Mouse (Mus musculus): ENCODE results near the gene S1pr2.
"Not testable (repeated sequence)": the region's sequence is repeated elsewhere in the genome, so short reads cannot be mapped to it uniquely, and the experiment has no call there.

The S1pr2 gene

DNA sequence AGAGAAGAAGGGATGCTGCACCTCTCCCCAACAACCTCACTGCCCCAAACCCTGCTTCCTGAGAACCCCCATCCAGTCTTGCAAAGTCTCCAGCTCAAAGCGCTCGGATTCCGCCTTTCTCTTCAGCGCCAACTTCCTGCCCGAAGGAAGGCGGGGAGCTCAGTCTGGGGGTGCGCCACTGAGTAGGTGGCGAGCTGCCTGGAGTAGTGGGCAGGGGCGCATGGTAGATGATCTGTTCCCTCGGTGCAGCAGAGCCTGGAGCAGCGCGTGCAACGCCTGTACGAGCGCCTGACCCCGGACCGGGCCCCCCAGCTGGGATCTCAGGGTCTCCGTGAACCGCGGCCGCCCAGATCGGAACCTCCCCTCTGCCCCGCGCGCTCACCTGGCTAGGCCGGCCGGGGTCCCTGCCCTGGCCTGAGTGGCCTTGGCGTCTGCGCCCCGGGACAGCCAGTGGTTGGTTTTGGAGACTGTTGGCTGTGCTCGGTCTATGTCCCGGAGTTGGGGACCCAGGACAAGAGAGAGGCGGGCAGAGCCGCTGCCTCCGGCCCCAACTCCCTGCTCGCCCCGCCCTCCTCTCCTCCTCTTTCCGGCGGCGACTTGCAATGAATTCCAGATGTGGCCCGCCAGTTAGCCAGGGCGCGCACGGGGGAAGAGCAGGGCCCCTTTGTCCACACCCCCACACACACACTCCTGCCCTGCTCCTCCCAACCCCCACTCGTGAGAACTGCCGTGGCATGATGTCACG, at the start of gene S1pr2:
S1pr2 (minus strand) TSS at position 566 of the 745 bp plus-strand sequence.
- peak; percentile 37 to 49 for DNase-seq (ENCODE audit: low spot score in 2 of 2)

DNA sequence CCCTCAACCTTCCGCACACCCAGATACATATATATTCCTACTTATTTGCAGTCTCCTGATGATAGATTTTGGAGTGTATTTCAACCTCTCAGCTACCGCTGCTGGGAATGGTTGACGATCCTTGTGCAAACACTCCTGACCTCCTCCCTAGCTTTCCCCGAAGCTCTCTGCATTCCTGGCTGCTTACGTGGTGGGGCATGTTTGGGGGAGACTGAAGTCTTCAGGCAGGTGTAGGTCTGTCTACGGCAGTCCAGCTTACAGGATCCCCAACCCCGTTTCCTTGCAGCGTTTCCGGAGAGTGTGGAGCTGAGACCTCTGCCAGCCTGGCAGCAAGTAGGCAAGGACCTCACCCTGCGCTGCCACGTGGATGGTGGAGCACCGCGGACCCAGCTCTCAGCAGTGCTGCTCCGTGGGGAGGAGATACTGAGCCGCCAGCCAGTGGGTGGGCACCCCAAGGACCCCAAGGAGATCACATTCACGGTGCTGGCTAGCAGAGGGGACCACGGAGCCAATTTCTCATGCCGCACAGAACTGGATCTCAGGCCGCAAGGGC, 48.8 kb upstream of the S1pr2 start:
- no peak for DNase-seq (ENCODE audit: low spot score in 2 of 2)

DNA sequence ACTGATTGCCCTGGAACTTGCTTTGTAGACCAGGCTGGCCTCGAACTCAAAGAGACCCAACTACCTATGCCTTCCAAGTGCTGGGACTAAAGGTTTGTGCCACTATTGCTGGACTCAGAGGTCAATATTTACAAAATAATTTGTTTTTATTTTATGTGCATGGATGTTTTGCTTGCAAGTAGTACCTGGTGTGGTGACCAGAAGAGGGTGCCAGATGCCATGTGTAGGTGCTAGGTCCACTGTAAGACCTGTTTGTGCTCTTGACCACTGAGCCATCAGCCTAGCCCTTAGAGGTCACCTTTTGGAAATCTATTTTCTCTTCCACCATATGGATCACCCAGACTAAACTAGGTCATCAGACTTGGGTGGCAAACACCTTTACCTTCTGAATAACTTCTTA, 46.1 kb upstream of the S1pr2 start:
- DNase-seq (ENCODE audit: low spot score in 2 of 2) = no peak

DNA sequence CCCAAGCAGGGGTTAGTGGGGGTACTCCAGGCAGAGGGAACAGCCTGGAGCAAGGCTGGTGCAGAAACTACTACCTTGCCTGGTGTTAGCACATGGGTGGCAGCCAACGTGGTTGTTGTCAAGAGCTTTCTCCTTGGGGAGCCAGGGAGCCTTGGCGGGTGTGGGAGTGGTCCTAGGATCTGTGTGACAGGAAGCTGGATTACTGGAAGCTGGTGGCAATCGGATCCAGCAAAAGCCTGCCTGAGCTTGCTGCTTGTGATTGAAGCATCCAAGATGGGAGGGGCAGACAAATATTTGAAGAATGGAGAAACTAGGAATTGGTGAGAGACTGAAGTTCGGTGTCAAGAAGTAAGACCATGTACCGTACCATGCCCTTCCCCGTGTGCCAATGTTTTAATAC, 45.7 kb upstream of the S1pr2 start:
- no peak for DNase-seq (ENCODE audit: low spot score in 2 of 2)

DNA sequence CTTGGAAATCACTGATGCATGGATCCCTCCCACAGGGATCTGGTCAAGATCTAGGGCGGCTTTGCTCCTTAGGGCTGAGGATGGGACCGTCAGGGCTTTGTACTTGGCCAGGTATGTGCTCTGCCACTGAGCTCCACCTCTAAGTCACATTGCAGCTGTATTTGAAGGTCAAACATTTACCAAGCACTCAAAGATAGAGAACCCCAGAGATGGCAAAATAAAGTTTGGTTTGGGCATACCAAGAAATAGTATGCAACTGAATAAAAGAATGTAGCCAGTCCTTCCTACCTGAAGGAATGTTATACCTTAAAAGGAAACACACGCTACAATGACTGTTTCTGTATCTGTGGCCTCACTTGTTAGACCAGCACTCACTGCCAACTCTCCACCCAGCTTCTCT, 44.8 kb upstream of the S1pr2 start:
- DNase-seq (ENCODE audit: low spot score in 2 of 2) = no peak

DNA sequence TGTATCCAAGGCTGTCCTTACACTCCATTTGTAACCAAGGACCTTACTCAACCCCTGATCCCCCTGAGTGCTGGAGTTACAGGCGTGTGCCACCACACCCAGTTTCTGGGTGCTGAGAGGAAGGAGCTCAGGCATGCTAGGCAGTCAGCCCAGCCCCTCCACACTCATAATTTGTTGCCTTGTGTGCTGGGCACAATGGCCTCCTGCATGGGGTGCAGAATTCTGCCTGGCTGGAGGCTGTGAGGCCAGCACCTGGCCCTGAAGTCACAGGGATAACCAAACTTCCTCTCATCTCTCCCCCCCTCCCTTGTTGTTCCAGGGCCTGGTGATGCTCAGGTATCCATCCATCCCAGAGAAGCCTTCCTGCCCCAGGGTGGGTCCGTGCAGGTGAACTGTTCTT, 42.0 kb upstream of the S1pr2 start:
- no peak for DNase-seq (ENCODE audit: low spot score in 2 of 2)

DNA sequence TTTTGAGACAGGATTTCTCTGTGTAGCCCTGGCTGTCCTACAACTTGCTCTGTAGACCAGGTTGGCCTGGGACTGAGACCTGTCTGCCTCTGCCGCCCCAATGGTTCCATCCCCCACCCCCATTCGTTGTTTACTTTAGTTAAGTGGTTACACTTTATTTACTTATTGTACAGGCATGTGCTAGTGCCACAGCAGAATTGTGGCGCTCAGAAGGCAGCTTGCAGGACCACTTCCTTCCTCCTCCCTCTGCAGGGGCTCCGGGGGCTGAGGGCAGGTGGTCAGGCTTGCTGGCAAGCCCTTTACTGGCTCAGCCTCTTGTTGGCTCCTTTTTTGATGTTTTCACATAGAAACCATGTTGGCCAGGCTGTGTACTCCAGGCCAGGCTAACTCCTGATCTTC, 40.6 kb upstream of the S1pr2 start:
- DNase-seq (ENCODE audit: low spot score in 2 of 2) = no peak

DNA sequence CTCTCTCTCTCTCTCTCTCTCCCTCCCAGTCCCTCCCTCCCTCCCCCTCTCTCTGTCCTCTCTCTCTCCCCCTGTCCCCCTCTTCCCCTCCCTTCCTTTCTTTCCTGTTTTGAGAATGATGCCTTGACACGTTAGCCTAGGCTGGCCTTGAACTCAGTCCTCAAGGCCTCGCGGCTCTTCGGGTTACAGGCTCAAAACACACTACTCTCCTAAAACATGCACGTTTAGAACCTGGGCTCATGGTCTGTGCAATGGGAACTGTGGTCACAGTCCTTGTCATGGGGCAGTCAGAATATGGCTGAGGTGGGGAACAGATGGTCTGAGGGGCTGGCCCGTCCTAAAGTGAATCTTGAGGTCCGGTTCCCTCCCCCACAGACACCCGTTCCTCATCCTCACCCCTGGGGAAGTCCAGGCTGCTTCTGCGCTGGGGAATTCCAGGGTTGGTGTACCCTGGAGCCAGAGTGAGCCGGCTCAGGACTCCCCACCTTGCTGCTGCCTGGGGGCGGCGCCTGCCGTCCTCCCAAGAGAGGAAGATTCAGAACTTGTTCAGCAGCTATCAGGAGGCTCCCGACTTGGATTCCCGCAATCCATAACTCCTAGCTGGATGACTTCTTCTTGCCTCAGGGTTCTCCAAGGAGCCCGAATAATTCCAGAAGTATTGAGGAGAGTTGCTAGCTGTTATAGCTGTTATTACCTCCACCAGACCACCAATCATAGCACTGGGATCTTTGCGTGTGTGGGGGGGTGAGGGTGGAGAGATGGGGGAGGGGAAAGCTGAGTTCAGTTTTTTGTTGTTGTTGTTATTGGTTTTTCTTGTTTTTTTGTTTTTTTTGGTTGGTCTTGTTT, 40.0 kb upstream of the S1pr2 start:
- no peak for DNase-seq (ENCODE audit: low spot score in 2 of 2)

DNA sequence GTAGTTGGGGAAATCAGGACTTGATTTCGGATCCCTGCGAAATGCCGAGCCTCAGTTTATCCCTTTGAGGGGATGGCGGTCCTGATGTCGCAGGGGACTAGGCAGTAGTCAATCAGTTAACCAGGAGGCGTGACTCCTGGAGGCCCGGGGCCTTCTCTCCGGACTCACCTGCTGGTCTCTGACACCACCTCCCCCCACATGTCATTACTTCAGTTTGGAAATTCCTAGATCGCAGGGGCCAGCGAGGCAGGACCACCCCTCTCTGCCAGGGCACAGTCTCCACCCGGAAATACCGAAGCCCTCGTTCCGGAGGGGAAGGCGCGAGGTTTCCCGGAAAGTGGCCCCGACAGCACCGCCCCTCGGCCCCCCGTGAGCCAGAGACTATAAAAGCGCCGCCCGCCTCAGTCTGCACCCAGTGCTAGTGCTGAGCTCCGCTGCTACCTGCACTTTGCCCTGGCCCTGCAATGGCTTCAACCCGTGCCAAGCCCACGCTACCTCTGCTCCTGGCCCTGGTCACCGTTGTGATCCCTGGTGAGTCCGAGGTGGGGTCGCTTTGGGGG, 39.1 kb upstream of the S1pr2 start, which contains the start of gene Icam1:
Icam1 (plus strand) TSS at position 415 of the 560 bp plus-strand sequence.
- no peak for DNase-seq (ENCODE audit: low spot score in 2 of 2)

DNA sequence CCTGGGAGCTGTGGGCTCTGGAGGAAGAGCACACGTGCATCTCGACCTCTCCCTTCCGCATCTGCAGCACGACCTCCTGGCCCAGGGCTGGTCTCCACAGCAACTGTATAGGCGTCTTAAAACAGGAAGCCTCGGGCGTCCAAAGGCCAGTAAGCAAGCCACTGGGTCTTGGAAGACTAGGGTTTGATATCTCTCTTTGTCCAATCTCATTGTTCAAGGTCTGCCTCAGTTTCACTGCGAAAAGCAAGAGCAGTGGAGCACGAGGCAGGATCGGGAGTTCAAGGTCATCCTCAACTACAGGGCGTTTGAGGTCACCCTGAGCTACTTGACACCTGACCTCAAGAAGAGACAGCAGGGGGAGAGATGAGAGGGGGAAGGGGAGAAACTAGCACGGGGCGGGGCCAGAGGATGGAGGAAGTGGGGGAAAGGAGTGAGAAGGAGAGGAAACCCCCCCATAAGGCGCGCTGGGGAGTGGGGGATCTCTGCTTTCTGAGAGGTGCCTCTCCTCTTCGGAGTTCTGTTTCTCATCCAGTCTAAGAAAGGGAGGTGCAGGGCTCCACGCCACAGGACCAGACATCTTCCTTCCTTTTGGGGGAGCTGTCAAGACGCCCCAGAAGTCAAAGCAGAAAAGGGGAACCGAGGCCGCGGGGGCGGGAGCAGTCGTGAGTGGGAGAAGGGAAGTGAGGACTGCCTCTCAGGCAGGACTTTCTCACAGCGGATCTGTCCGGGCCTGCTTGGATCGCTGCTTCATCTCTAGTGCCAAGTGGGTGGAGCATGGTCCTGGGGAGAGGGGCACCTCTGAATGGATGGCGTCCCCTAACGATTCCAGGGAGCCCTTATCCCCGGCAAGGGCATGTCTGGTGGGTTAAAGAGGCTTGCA, 38.4 kb upstream of the S1pr2 start:
- DNase-seq (ENCODE audit: low spot score in 2 of 2) = peak in 1 of 2 experiments; percentile 48

DNA sequence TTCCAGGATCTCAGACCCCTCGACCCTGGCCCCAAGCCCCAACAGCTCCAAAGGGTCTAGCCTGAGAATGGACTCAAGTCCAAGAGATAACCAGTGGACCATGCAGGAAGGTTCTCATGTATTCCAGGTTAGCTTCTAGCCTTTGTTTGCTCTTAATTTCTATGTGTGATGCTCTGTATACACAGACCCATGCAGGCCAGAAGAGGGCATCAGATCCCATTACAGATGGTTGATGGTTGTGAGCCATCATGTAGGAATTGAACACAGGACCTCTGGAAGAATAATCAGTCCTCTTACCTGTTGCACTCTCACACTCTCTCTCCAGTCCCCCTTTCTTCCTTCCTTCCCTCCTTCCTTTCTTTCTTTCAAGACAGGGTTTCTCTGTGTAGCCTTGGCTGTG, 35.8 kb upstream of the S1pr2 start:
- DNase-seq (ENCODE audit: low spot score in 2 of 2) = no peak

DNA sequence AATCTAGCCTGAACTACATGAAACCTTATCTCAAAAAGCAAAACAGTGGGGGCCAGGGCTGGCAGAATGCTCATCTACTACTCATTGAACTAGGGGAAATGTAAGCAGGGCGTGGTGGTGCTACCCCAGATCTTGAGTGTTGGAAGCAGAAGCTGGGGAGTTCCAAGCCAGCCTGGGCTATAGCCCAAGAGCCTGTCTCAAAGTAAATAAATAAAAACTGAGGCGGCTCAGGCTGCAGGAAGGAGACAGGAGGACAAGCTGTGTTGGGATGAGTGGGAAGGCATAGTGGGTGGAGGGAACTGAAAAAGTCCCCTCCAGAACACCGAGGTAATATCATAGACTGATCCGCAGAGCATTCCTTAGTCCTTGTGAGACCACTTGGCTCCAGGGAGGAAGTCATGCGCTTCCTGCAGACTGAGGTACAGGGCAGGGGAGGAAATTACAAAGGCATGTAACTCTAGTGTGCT, 35.3 kb upstream of the S1pr2 start:
- no peak for DNase-seq (ENCODE audit: low spot score in 2 of 2)

DNA sequence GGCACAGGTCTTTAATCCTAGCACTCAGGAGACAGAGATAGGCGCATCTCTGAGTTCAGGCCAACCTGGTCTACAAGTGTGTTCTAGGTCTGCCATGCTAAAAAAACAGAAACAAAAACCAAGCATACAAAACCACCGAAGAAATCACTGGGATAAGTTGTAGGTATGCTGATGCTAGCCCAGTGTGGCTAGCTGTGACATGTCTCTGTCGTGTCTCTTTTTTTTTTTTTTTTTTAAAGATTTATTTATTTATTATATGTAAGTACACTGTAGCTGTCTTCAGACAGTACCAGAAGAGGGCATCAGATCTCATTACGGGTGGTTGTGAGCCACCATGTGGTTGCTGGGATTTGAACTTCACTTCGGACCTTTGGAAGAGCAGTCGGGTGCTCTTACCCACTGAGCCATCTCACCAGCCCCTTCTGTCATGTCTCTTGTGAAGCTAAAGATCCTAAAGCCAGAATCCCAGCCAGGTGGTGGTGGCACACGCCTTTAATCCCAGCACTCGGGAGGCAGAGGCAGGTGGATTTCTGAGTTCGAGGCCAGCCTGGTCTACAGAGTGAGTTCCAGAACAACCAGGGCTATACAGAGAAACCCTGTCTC, 34.5 kb upstream of the S1pr2 start:
- not testable (repeated sequence) for DNase-seq (ENCODE audit: low spot score in 2 of 2)

DNA sequence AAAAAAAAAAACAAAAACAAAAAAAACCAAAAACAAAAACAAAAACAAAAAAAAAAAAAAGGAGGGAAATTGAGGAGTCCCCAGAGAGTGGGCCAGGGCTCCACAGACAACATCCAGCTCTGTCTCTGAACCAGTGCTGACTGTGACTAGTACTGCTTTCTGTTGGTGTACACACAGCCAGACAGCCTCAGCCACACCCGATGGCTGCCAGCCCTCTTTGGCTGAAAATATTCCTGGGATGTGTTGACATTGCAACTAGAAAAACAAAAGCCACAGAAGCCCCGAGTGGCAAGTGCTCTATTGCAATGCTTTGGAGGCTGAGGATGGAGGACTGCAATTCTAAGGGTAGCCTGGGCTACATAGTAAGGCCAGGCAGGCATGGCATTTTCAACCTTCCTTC, 33.8 kb upstream of the S1pr2 start:
- no peak for DNase-seq (ENCODE audit: low spot score in 2 of 2)

DNA sequence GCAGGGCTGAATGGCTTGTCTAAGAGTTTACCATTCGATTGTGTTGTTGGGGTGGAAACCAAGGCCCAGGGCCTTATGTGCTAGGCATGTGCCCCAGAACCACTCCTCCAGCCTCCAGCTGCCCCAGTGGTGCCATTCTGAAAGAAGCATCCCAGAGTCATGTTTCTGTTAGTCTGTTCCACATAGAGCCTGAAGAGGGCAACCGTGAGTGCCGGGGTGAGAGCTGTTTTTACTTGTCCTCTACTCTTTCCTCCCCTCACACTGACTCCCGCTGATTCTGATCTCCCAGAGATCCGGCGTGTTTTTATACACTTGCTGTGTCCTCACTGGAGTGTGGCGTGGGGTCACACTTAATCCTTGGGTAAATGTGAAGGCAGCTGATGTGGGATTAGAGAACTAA, 31.4 kb upstream of the S1pr2 start:
- DNase-seq (ENCODE audit: low spot score in 2 of 2) = no peak

DNA sequence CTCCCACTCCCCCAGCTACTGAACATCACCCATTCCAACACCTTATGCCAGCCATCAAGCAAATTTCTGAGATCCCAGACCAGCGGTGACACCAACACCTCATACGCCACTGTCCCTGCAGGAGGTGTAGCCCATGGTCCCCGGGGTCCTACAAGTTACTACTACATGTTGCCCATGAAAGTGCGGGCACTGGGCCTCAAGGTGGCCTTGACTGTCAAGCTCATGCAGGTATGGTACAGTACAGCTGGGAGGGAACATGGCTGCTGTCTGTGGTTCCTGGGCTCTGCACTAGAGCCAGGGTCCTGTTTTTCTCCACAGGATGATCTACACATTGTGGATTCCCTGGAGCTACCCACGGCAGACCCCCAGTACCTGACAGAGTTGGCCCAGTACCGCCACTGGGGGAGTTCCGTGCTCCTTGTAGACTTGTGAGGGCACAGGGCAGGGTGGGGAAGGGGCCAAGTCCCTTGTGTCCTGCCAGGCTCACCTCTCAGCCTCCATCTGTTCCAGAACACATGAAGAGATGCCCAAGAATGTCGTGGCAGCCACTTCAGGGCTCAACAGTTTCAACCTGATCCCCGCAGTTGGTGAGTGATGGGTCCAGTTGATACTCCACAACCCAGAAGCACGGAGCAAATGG, 30.9 kb upstream of the S1pr2 start:
- no peak for DNase-seq (ENCODE audit: low spot score in 2 of 2)

DNA sequence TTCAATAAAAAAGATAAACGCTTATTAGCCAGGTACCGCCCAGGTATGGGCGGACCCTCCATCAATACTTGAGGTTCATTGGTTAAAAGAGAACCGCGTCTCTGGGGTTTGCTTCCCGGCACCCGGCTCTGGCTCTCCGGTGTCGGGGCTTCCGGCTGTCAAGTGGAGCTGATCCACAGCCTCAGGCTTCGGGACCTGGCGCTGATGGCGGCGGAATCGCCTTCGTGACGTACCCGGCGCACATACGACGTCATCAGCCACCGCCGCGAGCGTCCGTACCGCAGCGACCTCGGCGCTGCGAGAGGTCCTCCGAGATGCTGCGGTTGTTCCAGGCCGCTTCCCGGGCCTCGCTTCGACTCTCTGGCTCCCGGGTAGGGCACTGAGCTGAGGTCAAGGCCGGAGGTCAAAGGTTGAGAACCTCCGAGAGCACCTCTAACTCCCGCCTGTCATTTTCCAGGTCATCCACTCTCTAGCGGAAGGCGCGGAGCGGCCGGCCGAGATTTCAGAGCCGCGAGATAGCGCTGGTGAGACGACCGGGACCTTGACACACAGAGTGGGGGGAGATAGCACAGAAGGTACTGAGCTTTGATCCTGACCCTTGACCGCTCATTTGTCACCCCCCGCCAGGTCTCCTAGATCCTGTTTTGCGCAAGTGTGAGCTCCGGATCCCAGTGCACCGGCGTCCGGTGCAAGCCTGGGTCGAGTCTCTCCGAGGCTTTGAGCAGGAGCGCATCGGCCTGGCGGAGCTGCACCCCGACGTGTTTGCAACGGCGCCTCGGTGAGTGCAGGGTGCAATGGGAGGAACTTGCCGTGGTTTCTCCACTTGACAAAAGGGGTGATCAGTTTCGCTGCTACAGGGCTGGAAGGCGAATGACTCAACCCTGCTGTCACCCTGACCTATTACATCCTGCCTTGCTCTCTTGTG, 26.3 kb upstream of the S1pr2 start, which contains the start of gene Mrpl4:
Mrpl4 (plus strand) TSS at position 112 of the 925 bp plus-strand sequence.
- peak; percentile 83 to 84 for DNase-seq (ENCODE audit: low spot score in 2 of 2)

DNA sequence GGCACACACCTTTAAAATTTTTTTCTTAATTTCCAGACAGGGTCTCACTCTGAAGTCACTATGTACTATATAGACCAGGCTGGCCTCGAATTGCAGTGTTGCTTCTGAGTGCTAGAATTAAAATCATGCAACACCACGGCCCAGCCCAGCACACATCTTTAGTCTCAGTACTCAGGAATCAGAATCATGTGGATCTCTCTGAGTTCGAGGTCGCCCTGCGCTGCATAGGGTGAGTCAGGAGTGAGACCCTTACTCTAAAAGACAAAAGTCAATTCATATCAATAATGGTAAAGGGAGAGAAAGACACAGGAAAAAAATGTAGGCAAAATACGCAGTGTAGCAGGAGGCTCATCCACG, 25.7 kb upstream of the S1pr2 start:
- no peak for DNase-seq (ENCODE audit: low spot score in 2 of 2)

DNA sequence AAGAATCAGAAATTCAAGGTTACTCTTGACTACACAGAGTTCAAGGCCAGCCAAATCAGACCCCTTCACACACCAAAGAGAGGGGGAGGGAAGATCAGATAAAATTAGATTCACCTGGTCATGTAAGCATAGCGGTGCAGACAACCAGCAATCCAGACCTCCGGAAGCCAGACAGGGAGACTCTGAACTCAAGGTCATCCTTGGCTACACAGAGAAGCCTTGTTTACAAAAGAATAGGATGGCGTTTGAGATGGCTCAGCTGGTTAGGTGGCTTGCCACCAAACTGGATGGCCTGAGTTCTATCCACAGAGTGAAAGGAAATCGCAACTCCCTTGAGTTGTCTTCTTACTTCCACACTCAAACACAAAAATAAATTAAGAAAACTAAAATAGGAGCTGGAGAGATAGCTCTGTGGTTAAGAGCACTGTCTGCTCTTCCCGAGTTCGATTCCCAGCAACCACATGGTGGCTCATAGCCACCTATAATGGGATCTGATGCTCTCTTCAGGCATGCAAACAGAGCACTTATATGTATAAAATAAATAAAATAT, 25.1 kb upstream of the S1pr2 start:
- no peak for DNase-seq (ENCODE audit: low spot score in 2 of 2)
